Mouse (Mus musculus) intestine, embryonic 16.5 days (tissue): ENCODE data around the gene Gzf1. TPM values are rescaled to one million over a fixed set of nuclear protein-coding genes. Genes with fewer than 3 reads are reported as not detected.

Experiments used
- ATAC-seq: fragments of 200-750 bp; cut with Nextera tagmentation; 2 replicates; pipeline ENCODE4 v1.8.0; 2017; ENCODE audit warnings: moderate TSS enrichment, moderate library complexity
- H3K27ac ChIP-seq: fragments of 300-500 bp; sonication (generic); 2 replicates; pipeline ENCODE4 v1.5.1; 2014; ENCODE audit warnings: mild to moderate bottlenecking, low read length
- H3K27me3 ChIP-seq: fragments of 300-500 bp; sonication (generic); replicated peaks from 2 replicates; pipeline ENCODE4 v1.6.1; 2014; ENCODE audit warnings: low read length, control low read depth, mixed read lengths; ENCODE audit not compliant: control insufficient read depth, insufficient read depth
- H3K36me3 ChIP-seq: fragments of 300-500 bp; sonication (generic); 2 replicates; pipeline ENCODE4 v1.6.1; 2014; ENCODE audit warnings: low read length, control low read depth; ENCODE audit not compliant: control insufficient read depth, insufficient read depth
- H3K4me1 ChIP-seq: fragments of 300-500 bp; sonication (generic); 2 replicates; pipeline ENCODE4 v1.6.1; 2014; ENCODE audit warnings: low read length, control low read depth, mixed read lengths; ENCODE audit not compliant: control insufficient read depth, insufficient read depth
- H3K4me2 ChIP-seq: fragments of 300-500 bp; sonication (generic); 2 replicates; pipeline ENCODE4 v1.6.1; 2014; ENCODE audit warnings: low read depth, low read length, control low read depth
- H3K4me3 ChIP-seq: fragments of 300-500 bp; sonication (generic); 2 replicates; pipeline ENCODE4 v1.5.1; 2014; ENCODE audit warnings: mild to moderate bottlenecking, low read length
- H3K9ac ChIP-seq: fragments of 300-500 bp; sonication (generic); 2 replicates; pipeline ENCODE4 v1.6.1; 2014; ENCODE audit warnings: low read depth, low read length
- H3K9me3 ChIP-seq: fragments of 300-500 bp; sonication (generic); 2 replicates; pipeline ENCODE4 v1.6.1; 2016; ENCODE audit warnings: low read length, control low read depth; ENCODE audit not compliant: control insufficient read depth
- WGBS: fragments of 180-500 bp; shearing (Covaris S2); extraction: QIAGEN DNeasy Blood & Tissue Kit; methylation state at CpG from one replicate; pipeline ENCODE4 v1.1.7; 2014; 5-methylcytosine and 5-hydroxymethylcytosine counted together
- polyA plus RNA-seq: library from polyadenylated mRNA; unstranded; fragments of >200 nt; fragmentation: Nextera tagmentation; extraction: Ambion mirVana; gene quantifications from 2 replicates; pipeline ENCODE4 v1.2.1, GENCODE M21; 2015

Gene Gzf1
- polyA plus RNA-seq, 1 experiment from 2014 or later: 15.2 TPM

DNA sequence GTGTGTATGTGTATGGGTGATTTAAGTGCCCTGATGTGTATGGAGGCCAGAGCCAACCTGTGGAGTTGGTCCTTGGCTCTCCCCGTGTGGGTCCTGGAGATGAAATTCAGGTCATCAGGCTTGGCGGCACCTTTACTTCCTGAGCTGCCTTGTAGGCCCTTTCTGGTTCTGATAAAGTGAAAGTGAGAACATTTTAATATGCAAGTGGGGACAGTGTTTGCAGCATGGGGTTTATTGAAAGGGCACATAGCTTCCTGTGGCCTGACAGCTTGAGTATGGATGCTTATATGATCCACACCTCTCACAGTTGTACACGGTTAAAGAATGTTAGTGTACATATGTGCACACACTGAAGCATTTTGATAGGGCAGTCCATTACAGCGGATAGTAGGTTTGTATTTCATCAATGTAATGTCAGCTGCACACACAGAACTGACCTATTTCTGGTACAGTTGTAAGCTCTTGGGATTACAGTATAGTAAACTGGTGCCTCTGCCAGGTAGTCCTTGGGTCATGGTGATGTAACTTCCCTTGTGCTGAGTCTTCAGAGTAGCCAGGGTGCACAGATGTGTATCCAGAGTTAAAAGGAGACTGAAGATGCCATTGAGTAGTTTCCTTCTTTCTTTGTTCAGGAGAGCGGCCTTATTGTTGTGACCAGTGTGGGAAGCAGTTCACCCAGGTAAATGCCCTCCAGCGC, 8.8 kb downstream of the Gzf1 start:
- Histone ChIP-seq H3K9me3 (no peaks in the 10 kb centered on the region), H3K36me3 (peaks cover 23% of the 10 kb centered on the region), H3K4me1 (0 out of 2 replicates have a peak, but pooled peaks cover 2% of the 10 kb centered on the region), H3K27me3 (no peaks in the 10 kb centered on the region), H3K4me3 (no peak overlapping the region), H3K27ac (no peak overlapping the region), H3K4me2 (no peak overlapping the region), H3K9ac (no peak overlapping the region)
- 92% methylated on average over 6 of the region's 6 CpGs for WGBS
- no peak for ATAC-seq

DNA sequence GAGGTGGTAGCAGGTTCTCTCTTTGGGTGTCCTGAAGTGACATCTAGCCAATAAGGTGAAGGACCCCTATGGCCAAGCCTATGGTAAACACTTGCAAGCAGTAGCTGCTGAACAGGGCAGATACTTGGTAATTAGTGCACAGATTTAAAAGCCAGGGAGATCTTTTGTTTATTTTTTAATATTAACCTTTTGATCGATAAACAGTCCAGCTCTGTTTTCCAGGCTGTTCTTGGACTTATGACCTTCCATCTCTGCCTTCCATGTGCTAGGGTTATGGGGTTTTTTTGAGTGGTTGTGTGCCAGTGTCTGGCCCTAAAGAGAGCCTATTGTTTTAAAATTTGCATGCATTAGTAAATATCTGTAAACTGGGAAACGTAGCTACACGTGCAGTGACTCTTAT, 9.5 kb downstream of the Gzf1 start:
- H3K4me2 ChIP-seq: no peak overlapping the region
- H3K9ac ChIP-seq: no peak overlapping the region
- H3K9me3 ChIP-seq: no peaks in the 10 kb centered on the region
- ATAC-seq: no peak
- H3K36me3 ChIP-seq: peaks cover 19% of the 10 kb centered on the region
- H3K27me3 ChIP-seq: no peaks in the 10 kb centered on the region
- no peaks in the 10 kb centered on the region for H3K4me1 ChIP-seq
- 91% methylated on average over 3 of the region's 3 CpGs for WGBS
- no peak overlapping the region for H3K4me3 ChIP-seq
- H3K27ac ChIP-seq: no peak overlapping the region

DNA sequence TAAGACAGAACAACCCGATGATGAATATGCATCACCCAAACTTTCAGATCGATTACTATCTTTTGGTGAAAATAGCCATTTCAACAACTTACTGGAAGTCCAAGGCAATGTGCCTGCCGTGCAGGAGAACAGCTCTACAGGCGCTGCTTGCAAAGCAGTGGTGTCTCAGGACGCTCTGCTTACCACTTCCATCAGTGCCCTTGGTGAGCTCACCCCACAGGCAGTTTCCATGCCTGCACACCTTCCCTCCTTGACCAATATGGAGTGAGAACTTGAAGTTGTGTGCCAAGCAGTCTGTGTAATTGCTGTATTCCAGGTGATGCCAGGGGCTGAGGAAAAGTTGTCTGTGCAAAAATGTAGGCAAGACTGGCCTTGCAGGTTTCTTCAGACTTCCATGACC, 10.0 kb downstream of the Gzf1 start:
- H3K4me3 ChIP-seq: no peak overlapping the region
- WGBS: 93% methylated on average over 5 of the region's 5 CpGs
- ATAC-seq: no peak
- H3K9me3 ChIP-seq: no peaks in the 10 kb centered on the region
- H3K27ac ChIP-seq: no peak overlapping the region
- no peaks in the 10 kb centered on the region for H3K27me3 ChIP-seq
- no peaks in the 10 kb centered on the region for H3K4me1 ChIP-seq
- peaks cover 19% of the 10 kb centered on the region for H3K36me3 ChIP-seq
- no peak overlapping the region for H3K9ac ChIP-seq
- no peak overlapping the region for H3K4me2 ChIP-seq

DNA sequence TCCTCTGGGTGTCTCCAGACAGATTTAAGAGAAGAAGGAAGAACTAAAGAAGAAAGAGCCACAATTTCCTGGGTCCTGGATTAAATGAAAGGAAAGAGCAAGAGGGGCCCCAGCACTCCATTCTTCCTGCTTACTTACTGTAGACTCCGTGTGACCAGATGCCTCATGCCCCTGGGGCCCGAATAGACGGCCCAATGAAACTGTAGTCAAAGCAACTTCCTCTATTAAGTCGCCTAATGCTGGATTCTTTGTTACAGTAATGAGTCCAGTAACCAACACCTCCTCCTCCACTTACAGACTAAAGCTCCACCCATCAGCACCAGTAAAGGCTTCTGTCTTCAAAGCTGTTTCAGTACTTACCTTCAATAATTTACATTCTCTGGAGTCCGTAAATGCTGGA, 17.7 kb downstream of the Gzf1 start:
- Histone ChIP-seq H3K9me3 (no peaks in the 10 kb centered on the region), H3K4me3 (no peak overlapping the region), H3K27me3 (no peaks in the 10 kb centered on the region), H3K36me3 (no peaks in the 10 kb centered on the region), H3K4me2 (no peak overlapping the region), H3K4me1 (no peaks in the 10 kb centered on the region), H3K9ac (no peak overlapping the region), H3K27ac (no peak overlapping the region)
- WGBS: 80% methylated on average over 5 of the region's 5 CpGs
- ATAC-seq: no peak

DNA sequence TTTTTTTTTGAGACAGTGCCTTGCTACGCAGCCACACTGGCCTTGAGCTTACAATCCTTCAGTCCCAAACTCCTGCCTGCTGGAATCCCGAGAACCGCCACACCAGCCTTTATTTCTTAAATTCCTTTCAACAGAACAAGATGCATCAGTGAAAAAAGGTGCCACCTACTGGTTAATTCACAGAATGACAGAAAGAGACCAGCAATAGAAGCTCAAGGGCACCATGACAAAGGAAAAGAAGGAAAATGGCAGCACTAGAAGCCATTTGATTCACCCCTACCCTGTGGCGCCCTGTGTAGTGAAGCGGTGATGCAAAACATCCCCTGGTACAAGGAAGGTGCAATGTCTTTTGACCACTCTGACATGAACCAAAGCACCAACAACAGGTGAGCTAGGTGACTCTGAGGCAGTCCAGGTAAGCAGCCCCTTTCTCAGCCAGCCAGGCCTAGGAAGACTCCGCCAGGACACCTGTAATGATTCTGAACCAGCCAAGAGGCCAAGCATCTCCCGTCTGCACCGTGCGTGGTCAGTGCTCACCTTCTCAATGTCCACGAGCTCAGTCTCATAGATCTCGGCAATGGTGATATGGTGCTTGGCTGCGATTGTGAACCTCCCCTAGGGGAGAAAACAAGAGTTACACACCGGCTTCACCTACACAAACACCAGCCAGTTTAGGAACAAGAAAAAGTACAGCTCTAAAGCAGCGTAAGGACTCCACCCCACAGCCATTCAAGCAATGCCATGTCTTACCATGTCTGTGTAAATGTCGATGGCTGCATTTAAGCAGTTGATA, 25.8 kb downstream of the Gzf1 start:
- WGBS: 85% methylated on average over 15 of the region's 15 CpGs
- Histone ChIP-seq H3K9ac (no peak overlapping the region), H3K36me3 (no peaks in the 10 kb centered on the region), H3K27me3 (no peaks in the 10 kb centered on the region), H3K27ac (no peak overlapping the region), H3K4me1 (no peaks in the 10 kb centered on the region), H3K9me3 (no peaks in the 10 kb centered on the region), H3K4me3 (no peak overlapping the region), H3K4me2 (no peak overlapping the region)
- ATAC-seq: no peak

DNA sequence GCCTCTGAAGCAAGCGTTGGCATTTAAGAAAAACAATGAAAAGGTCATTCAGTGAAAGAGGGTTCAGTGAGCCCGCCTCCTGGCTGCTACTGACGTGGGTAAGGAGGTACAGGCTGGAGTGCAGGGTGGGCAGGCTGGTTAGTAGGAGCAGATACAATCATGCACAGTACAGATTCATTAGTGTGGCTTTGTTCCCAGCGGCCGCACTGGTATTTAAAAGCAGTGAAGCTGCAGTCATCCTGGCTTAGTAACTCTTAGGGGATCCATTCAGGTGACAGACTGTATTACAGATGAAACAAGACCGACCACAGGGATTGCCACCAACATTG, 26.3 kb downstream of the Gzf1 start:
- no peak for ATAC-seq
- H3K9ac ChIP-seq: no peak overlapping the region
- H3K4me3 ChIP-seq: no peak overlapping the region
- H3K4me2 ChIP-seq: no peak overlapping the region
- no peaks in the 10 kb centered on the region for H3K36me3 ChIP-seq
- H3K27me3 ChIP-seq: no peaks in the 10 kb centered on the region
- no peaks in the 10 kb centered on the region for H3K9me3 ChIP-seq
- H3K27ac ChIP-seq: no peak overlapping the region
- 77% methylated on average over 6 of the region's 6 CpGs for WGBS
- no peaks in the 10 kb centered on the region for H3K4me1 ChIP-seq

DNA sequence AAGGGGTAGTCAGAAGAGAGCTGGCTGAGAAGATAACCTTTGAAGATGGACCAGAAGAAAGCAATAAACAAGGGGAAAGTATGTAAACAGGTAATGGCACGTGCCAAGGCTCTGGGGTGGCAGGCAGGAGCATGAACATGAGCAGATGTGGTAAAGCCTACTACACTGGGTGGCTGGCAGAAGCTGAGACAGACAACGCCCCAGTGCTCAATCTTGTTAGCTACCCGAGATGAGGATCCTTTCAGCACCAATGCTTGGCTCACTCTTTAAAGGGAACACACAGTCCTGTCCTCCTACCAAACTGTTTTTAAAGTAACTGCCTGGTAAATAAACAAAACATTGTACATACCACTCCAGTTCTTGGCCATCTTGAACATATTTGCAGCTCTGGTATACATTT, 31.5 kb downstream of the Gzf1 start:
- Histone ChIP-seq H3K4me3 (no peak overlapping the region), H3K27me3 (no peaks in the 10 kb centered on the region), H3K4me2 (no peak overlapping the region), H3K27ac (no peak overlapping the region), H3K4me1 (no peaks in the 10 kb centered on the region), H3K9me3 (no peaks in the 10 kb centered on the region), H3K9ac (no peak overlapping the region), H3K36me3 (no peaks in the 10 kb centered on the region)
- 76% methylated on average over 3 of the region's 3 CpGs for WGBS
- ATAC-seq: no peak

DNA sequence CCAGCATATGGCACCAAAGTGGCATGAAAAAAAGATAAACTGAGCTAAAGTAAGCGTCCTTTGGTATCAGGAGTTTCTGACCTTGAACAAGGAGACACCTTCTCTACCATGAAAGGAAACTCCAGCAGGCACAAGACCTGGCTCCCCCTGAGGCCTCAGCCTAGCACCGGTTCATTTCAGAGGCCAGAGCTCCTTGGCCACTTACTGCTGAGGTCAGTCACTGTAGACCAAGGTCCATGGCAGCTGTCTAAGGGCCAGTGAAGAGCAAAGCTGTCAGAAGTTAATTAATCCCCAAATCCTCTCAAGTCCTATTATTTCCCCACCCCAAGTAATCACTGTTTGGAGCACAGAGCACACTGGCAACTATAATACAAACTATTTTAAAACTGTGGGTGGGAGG, 36.2 kb downstream of the Gzf1 start:
- no peak overlapping the region for H3K27ac ChIP-seq
- H3K9ac ChIP-seq: no peak overlapping the region
- WGBS: 86% methylated on average over 2 of the region's 2 CpGs
- H3K4me2 ChIP-seq: no peak overlapping the region
- no peaks in the 10 kb centered on the region for H3K27me3 ChIP-seq
- no peaks in the 10 kb centered on the region for H3K36me3 ChIP-seq
- ATAC-seq: no peak
- H3K4me1 ChIP-seq: no peaks in the 10 kb centered on the region
- no peaks in the 10 kb centered on the region for H3K9me3 ChIP-seq
- no peak overlapping the region for H3K4me3 ChIP-seq

DNA sequence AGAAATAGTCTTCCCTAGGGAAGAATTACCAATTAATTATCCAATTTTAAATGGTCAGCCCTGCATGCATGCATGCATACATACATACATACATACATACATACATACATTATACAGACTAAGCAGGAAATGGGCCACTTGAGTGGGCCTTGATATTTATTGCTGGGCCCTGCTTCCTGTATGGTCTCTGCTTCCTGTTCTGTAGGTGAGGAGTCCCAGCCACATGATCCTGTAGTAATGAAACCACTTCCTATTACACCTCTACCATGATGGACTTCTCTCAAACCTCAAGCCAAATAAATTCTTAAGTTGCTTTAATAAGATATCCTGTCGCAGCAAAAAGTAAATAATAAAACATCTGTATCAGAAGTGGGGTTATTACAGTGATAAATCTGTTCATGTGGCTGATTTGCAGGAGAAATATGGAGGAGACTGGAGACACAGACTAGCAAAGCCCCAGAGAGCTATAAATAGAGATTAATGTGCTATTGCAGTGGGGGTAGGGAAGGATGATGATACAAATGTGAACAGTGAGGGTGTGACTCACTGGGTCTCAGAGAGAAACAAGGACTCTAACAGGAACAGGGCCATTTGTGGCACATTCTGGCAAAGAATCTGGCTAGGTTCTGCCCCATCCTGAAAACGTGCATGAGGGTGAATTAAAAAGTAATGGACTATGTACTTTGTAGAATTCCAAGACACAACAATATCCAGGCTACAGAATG, 38.6 kb downstream of the Gzf1 start:
- Histone ChIP-seq H3K9ac (no peak overlapping the region), H3K36me3 (no peaks in the 10 kb centered on the region), H3K4me2 (no peak overlapping the region), H3K9me3 (no peaks in the 10 kb centered on the region), H3K27ac (no peak overlapping the region), H3K4me3 (no peak overlapping the region), H3K27me3 (no peaks in the 10 kb centered on the region), H3K4me1 (no peaks in the 10 kb centered on the region)
- ATAC-seq: no peak
- WGBS: 61% methylated on average over 2 of the region's 2 CpGs
